Mouse (Mus musculus): ENCODE results near the gene Dnaaf2.

DNA sequence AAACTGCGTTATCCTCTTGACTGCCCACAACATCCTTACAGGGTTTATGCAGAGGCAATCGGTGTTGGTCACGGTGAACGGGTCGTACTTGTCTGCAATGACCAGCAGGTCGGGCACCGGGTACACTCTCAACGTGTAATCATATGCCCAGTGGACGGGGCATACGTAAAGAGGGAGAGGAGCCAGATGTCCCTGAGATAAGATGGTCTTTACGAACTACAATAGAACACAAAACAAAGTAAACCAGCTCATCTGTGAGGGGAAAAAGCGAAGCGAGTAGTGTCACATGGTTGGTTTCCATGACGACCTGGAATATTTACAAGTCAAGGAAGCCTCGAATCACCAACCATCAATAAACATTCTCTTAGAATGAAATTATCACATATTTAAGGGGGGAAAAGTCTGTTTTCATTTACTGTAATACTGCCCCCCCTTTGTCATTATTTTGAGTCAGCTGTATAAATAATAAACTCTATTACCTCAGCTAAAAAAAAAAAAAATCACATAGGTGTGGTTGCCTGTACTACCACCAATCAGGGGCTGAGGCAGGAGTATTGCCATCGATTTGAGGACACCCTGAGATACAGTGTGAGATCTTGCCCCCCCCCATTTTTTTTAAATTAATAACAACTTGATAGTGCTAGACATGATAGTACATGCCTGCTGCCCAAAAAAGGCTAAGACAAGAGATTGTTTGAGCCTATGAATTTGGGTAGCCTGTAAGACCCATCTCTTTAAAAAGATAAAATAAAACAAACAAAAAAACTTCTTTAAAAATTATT is 6.0 kb upstream of the Dnaaf2 start, which contains the start of gene Gm49384:
- no peak for TF ChIP-seq CTCF (IDR thresholded peaks at IDR 0.05; ENCODE audit: low read depth, low read length)
- no peak for TF ChIP-seq POLR2A (IDR thresholded peaks at IDR 0.05; ENCODE audit: extremely low read depth, insufficient read depth, low read length)

Measured in liver, adult 2 months (tissue).